ENCODE assay signal across 10 mouse cellular contexts in the genomic region with DNA sequence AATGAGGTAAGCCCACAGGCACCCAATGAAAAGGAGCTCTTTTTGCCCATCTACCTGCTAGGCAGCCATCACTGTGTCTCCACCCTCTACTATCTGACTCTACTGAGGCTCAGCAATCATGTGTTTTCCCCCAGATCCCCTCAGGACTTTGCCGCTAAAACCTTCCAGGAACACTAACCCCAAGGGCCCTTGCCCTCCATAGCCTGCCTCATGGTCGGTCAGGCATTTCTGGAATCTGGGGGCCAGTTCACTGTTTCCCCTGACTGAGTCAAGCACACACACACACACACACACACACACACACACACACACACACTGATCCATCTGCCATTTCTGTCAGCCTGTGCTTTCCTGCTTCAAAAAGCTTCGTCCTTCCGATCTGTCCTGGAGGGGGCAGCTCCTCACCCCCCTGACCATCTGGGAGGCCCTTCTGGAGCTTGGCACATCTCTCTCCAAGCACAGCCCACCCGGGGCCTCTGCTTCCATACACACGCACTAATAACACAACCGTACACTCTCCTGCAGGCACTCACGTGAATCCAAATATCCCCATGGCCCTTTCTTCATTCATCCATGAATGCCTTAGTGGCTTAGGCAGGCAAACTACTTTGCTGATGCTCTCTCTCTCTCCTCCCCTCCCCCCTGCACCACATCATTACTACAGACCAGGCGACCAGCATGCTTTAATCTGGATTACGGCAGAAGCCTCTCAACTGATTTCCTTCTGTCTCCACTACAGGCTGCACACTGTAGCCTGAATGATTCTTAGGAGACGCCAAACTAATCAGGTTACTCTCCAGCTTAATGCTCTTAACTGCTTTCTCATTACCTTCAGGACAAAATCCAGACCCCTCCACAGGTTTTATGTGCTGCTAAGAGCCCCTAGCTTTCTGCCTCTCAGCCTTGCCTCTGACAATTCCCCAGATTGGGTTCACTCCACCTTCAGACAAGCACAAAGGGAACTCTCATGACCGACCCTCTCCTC. TPM values are rescaled to one million over a fixed set of nuclear protein-coding genes. Genes with fewer than 3 reads are reported as not detected.
DNase-seq lines count a peak whose midpoint lies in the region; ATAC-seq and TF ChIP-seq lines count a peak whose summit lies in the region.
"Had no signal": no experiment of that assay in that cellular context is flagged by ENCODE, and none has a peak within 500 bp of the region (broad histone marks: within the 10 kb centered on the region; RNA-seq: fewer than 3 reads in every experiment).

No protein-coding gene starts in this region.

- H3K4me3 ChIP-seq in cortical plate, adult 2 months (ENCODE audit: insufficient read depth, low read length) = peak overlapping the region; percentile 42
- peak overlapping the region; percentile 33 for H3K4me3 ChIP-seq in hindbrain, embryonic 16.5 days (ENCODE audit: low read length)
- no peak overlapping the region for H3K4me3 ChIP-seq in liver, embryonic 12.5 days
- H3K4me3 ChIP-seq: erythroblast, embryonic 14.5 days had no signal

- H3K36me3 ChIP-seq in hindbrain, embryonic 16.5 days (ENCODE audit: control insufficient read depth, insufficient read depth, low read length) = peaks cover 39% of the 10 kb centered on the region
- H3K36me3 ChIP-seq in liver, embryonic 12.5 days = no peaks in the 10 kb centered on the region

- no peak for TF ChIP-seq POLR2A in cortical plate, adult 2 months (IDR thresholded peaks at IDR 0.05; ENCODE audit: extremely low read depth, insufficient read depth, low read length)

- peak; percentile 62 for ATAC-seq in hindbrain, embryonic 16.5 days
- ATAC-seq in liver, embryonic 12.5 days = no peak
- no peak for ATAC-seq in erythroid progenitor cell, adult 5-6 weeks (replicated peaks; ENCODE audit: low FRiP score, poor library complexity, severe bottlenecking)

- H3K27ac ChIP-seq in cortical plate, adult 2 months (ENCODE audit: insufficient read depth, low read length) = peak overlapping the region; percentile 18
- H3K27ac ChIP-seq in hindbrain, embryonic 16.5 days (ENCODE audit: low read depth, low read length) = peak overlapping the region; percentile 87
- no peak overlapping the region for H3K27ac ChIP-seq in liver, embryonic 12.5 days

- no peak for TF ChIP-seq CTCF in cortical plate, adult 2 months (IDR thresholded peaks at IDR 0.05; ENCODE audit: extremely low read depth, insufficient read depth, low read length)

- no peaks in the 10 kb centered on the region for H3K27me3 ChIP-seq in hindbrain, embryonic 16.5 days (replicated peaks; ENCODE audit: control insufficient read depth, insufficient read depth, low read length)
- H3K27me3 ChIP-seq in liver, embryonic 12.5 days (replicated peaks) = peaks cover 17% of the 10 kb centered on the region; the same call in 1 of the 2 replicates

- H3K4me2 ChIP-seq in hindbrain, embryonic 16.5 days (ENCODE audit: low read length) = peak overlapping the region; percentile 58
- no peak overlapping the region for H3K4me2 ChIP-seq in liver, embryonic 12.5 days

- peak overlapping the region; percentile 57 for H3K9ac ChIP-seq in hindbrain, embryonic 16.5 days (ENCODE audit: low read depth, low read length)
- H3K9ac ChIP-seq in liver, embryonic 12.5 days = no peak overlapping the region

- intact Hi-C loops in left cerebral cortex, postnatal 4 days (cut with DNase I) = no loop called here
- intact Hi-C loops in gastrocnemius, postnatal 14 days (cut with DNase I; ENCODE audit: low total_unique reads) = no loop called here

- peaks cover 30% of the 10 kb centered on the region for H3K4me1 ChIP-seq in cortical plate, adult 2 months (ENCODE audit: control insufficient read depth, insufficient read depth, low read length)
- peaks cover 50% of the 10 kb centered on the region for H3K4me1 ChIP-seq in hindbrain, embryonic 16.5 days (ENCODE audit: control insufficient read depth, insufficient read depth, low read depth, low read length)
- no peaks in the 10 kb centered on the region for H3K4me1 ChIP-seq in liver, embryonic 12.5 days

- peak; percentile 90 for DNase-seq in left cerebral cortex, postnatal 4 days
- no peak for DNase-seq in left cerebral cortex, adult 9 months (ENCODE audit: low spot score in 2 of 2)
- DNase-seq in retina, adult 2 months (ENCODE audit: low read depth, low spot score) = peak; percentile 86
- no peak for DNase-seq in gastrocnemius, postnatal 14 days

- WGBS in hindbrain, embryonic 16.5 days = 11% methylated on average over 12 of the region's 12 CpGs
- WGBS in liver, embryonic 12.5 days (ENCODE audit: insufficient replicate concordance) = 55% methylated on average over 12 of the region's 12 CpGs

- no peaks in the 10 kb centered on the region for H3K9me3 ChIP-seq in hindbrain, embryonic 16.5 days (ENCODE audit: control insufficient read depth, low read length)
- no peaks in the 10 kb centered on the region for H3K9me3 ChIP-seq in liver, embryonic 12.5 days (replicated peaks)

RNA-seq across cellular contexts. Expression of gene Apbb1, which starts 11.6 kb away (rescaled TPM):
- total RNA-seq in left cerebral cortex, postnatal 4 days (2021) = 100 to 1,000 TPM; 327 to 331 TPM
- polyA plus RNA-seq in cortical plate, adult 2 months (2012; rRNA removed) = 564 and 565 TPM in 2 replicates
- 344 and 354 TPM in 2 replicates for polyA plus RNA-seq in hindbrain, embryonic 16.5 days (2015; fragmentation: Nextera tagmentation; extraction: Ambion mirVana)
- polyA plus RNA-seq in liver, embryonic 12.5 days (2016; fragmentation: Nextera tagmentation; extraction: Ambion mirVana) = 6.3 and 6.7 TPM in 2 replicates
- not detected in 2 replicates for total RNA-seq in erythroid progenitor cell, adult 5-6 weeks (2015; ENCODE audit: low replicate concordance)
- total RNA-seq in erythroid progenitor cell, adult 5-6 weeks (2017; ENCODE audit: low replicate concordance) = 7.3 TPM in 1 of 2 replicates, not detected in the other
- total RNA-seq in gastrocnemius, postnatal 14 days (2021) = 10 to 100 TPM in 1 of 2 experiments, 1 to 10 TPM in 1; 8.9 to 10.1 TPM
- total RNA-seq: MEL had no signal

RNA-seq across cellular contexts. Expression of gene Smpd1, which starts 15.6 kb away (rescaled TPM):
- total RNA-seq in left cerebral cortex, postnatal 4 days (2021) = 10 to 100 TPM; 59.3 to 65.7 TPM
- polyA plus RNA-seq in cortical plate, adult 2 months (2012; rRNA removed) = 93.2 and 93.3 TPM in 2 replicates
- polyA plus RNA-seq in hindbrain, embryonic 16.5 days (2015; fragmentation: Nextera tagmentation; extraction: Ambion mirVana) = 110 and 111 TPM in 2 replicates
- 27.6 and 28.7 TPM in 2 replicates for polyA plus RNA-seq in liver, embryonic 12.5 days (2016; fragmentation: Nextera tagmentation; extraction: Ambion mirVana)
- 7.5 and 13.3 TPM in 2 replicates for total RNA-seq in erythroid progenitor cell, adult 5-6 weeks (2015; ENCODE audit: low replicate concordance)
- total RNA-seq in erythroid progenitor cell, adult 5-6 weeks (2017; ENCODE audit: low replicate concordance) = 9.5 and 13.1 TPM in 2 replicates
- total RNA-seq in gastrocnemius, postnatal 14 days (2021) = 10 to 100 TPM; 43.7 to 44.1 TPM

RNA-seq across cellular contexts. Expression of gene Hpx, which starts 30.1 kb away (rescaled TPM):
- under 1 TPM in 1 of 2 experiments, not detected in 1; 0.26 TPM for total RNA-seq in left cerebral cortex, postnatal 4 days (2021)
- polyA plus RNA-seq in cortical plate, adult 2 months (2012; rRNA removed) = 0.93 and 0.94 TPM in 2 replicates
- 0.18 and 0.20 TPM in 2 replicates for polyA plus RNA-seq in hindbrain, embryonic 16.5 days (2015; fragmentation: Nextera tagmentation; extraction: Ambion mirVana)
- 81.9 and 84.3 TPM in 2 replicates for polyA plus RNA-seq in liver, embryonic 12.5 days (2016; fragmentation: Nextera tagmentation; extraction: Ambion mirVana)
- total RNA-seq in erythroid progenitor cell, adult 5-6 weeks (2015; ENCODE audit: low replicate concordance) = not detected in 2 replicates
- not detected in 2 replicates for total RNA-seq in erythroid progenitor cell, adult 5-6 weeks (2017; ENCODE audit: low replicate concordance)
- total RNA-seq in gastrocnemius, postnatal 14 days (2021) = not detected
- total RNA-seq: MEL had no signal
- polyA plus RNA-seq: erythroblast, embryonic 14.5 days had no signal

Comparison
In these comparisons a context has a peak if more than half of its experiments do, and no peak if none do; other contexts are left out.
1. DNase-seq: peak in left cerebral cortex, postnatal 4 days (single experiment) and retina, adult 2 months (single experiment); none in left cerebral cortex, adult 9 months (0 of 2) and gastrocnemius, postnatal 14 days (single experiment).
2. RNA of gene Apbb1, which starts 11.6 kb away (total RNA-seq): 327 to 331 TPM in left cerebral cortex, postnatal 4 days; 8.9 to 10.1 TPM in gastrocnemius, postnatal 14 days and 7.3 TPM in erythroid progenitor cell, adult 5-6 weeks; every median in the first group is over 10 times any median in the second.